Mouse (Mus musculus) midbrain, embryonic 14.5 days (tissue): ENCODE results near the gene Gm28308. TPM values are rescaled to one million over a fixed set of nuclear protein-coding genes. Genes with fewer than 3 reads are reported as not detected.

ENCODE experiments used
- ATAC-seq: fragments of 200-750 bp; cut with Nextera tagmentation; 2 replicates; pipeline ENCODE4 v1.8.0; 2017; ENCODE audit warnings: moderate number of reproducible peaks, moderate library complexity; ENCODE audit not compliant: low FRiP score, low TSS enrichment
- DNase-seq: peaks from one replicate; pipeline ENCODE4 v3.0.0-alpha.2; 2015
- H3K27ac ChIP-seq: fragments of 300-500 bp; sonication (generic); replicated peaks from 2 replicates; pipeline ENCODE4 v1.5.1; 2014; ENCODE audit warnings: mild to moderate bottlenecking, low read depth, low read length, moderate library complexity
- H3K27me3 ChIP-seq: fragments of 300-500 bp; sonication (generic); 2 replicates; pipeline ENCODE4 v1.6.1; 2014; ENCODE audit warnings: low read length, control low read depth, mixed read lengths; ENCODE audit not compliant: control insufficient read depth, insufficient read depth
- H3K36me3 ChIP-seq: fragments of 300-500 bp; sonication (generic); 2 replicates; pipeline ENCODE4 v1.6.1; 2014; ENCODE audit warnings: low read length, control low read depth; ENCODE audit not compliant: control insufficient read depth, insufficient read depth
- H3K4me1 ChIP-seq: fragments of 300-500 bp; sonication (generic); 2 replicates; pipeline ENCODE4 v1.6.1; 2014; ENCODE audit warnings: mild to moderate bottlenecking, antibody characterized with exemption, low read length, control low read depth; ENCODE audit not compliant: control insufficient read depth, insufficient read depth
- H3K4me2 ChIP-seq: fragments of 300-500 bp; sonication (generic); 2 replicates; pipeline ENCODE4 v1.6.1; 2014; ENCODE audit warnings: mild to moderate bottlenecking, low read length, moderate library complexity
- H3K4me3 ChIP-seq: fragments of 300-500 bp; sonication (generic); replicated peaks from 2 replicates; pipeline ENCODE4 v1.5.1; 2014; ENCODE audit warnings: low read depth, low read length
- H3K9ac ChIP-seq: fragments of 300-500 bp; sonication (generic); replicated peaks from 2 replicates; pipeline ENCODE4 v1.6.1; 2014; ENCODE audit warnings: mild to moderate bottlenecking, low read length, moderate library complexity
- H3K9me3 ChIP-seq: fragments of 300-500 bp; sonication (generic); 2 replicates; pipeline ENCODE4 v1.6.1; 2016; ENCODE audit warnings: low read length, control low read depth, mixed read lengths; ENCODE audit not compliant: control insufficient read depth
- WGBS: fragments of 180-500 bp; shearing (Covaris S2); extraction: QIAGEN DNeasy Blood & Tissue Kit; methylation state at CpG from one replicate; pipeline ENCODE4 v1.1.7; 2014; 5-methylcytosine and 5-hydroxymethylcytosine counted together
- polyA plus RNA-seq: library from polyadenylated mRNA; unstranded; fragments of >200 nt; fragmentation: Nextera tagmentation; extraction: Ambion mirVana; gene quantifications from 2 replicates; pipeline ENCODE4 v1.2.1, GENCODE M21; 2014

Gm28308 gene
- polyA plus RNA-seq, 1 experiment from 2014 or later = not detected

- DNase-seq = no peak
- Histone ChIP-seq H3K27me3 (peaks cover 99% of the 10 kb centered on the region), H3K4me3 (no peak overlapping the region), H3K9me3 (no peaks in the 10 kb centered on the region), H3K27ac (no peak overlapping the region), H3K4me1 (no peaks in the 10 kb centered on the region), H3K36me3 (no peaks in the 10 kb centered on the region), H3K9ac (no peak overlapping the region), H3K4me2 (no peak overlapping the region)
- ATAC-seq = no peak
- 4% methylated on average over 9 of the region's 9 CpGs for WGBS
Measured at GRCm38 (mm10) chr6:52241001-52241621, 28.0 kb upstream of the Gm28308 start.

DNA sequence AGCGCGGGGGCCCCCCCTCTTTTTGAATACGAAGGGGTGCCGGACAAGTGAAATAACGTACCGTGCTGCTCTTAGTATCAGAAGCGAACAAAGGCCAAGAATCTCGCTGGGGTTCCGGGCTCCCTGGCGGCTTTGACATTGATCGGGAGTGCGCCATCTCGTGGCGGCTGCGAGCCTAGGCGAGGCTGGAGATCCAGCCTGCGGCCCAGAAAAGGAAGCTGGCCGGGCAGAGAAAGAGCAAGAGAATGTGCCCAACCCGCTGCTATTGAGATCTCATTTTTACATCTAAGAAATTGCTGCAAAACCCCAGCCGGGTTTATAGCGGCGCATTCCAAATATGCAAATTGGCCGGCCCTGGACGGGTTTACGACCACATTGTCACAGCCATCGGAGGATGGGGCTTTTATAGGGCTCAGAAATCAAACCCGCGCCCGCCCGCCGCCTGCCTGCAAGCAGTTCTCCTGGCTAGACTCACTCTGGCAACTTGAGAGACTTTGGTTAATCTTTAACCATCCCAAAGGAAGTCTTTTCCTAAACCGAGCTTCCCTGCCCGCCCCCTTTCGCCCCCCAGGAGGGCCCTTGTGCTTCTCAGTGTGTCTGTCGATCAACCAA, 27.4 kb upstream of the Gm28308 start, which contains the start of gene Hoxa10:
TSS of gene Hoxa10 (minus strand) at position 466 of the 612 bp plus-strand sequence.
- no peaks in the 10 kb centered on the region for H3K9me3 ChIP-seq
- under 1% methylated on average over 35 of the region's 35 CpGs for WGBS
- no peaks in the 10 kb centered on the region for H3K4me1 ChIP-seq
- H3K27ac ChIP-seq = no peak within 1 kb of the TSS
- ATAC-seq = no peak
- DNase-seq = peak; percentile 85
- no peak within 1 kb of the TSS for H3K9ac ChIP-seq
- no peak within 1 kb of the TSS for H3K4me3 ChIP-seq
- H3K27me3 ChIP-seq = peaks cover 99% of the 10 kb centered on the region
- no peak within 1 kb of the TSS for H3K4me2 ChIP-seq
- H3K36me3 ChIP-seq = no peaks in the 10 kb centered on the region

DNA sequence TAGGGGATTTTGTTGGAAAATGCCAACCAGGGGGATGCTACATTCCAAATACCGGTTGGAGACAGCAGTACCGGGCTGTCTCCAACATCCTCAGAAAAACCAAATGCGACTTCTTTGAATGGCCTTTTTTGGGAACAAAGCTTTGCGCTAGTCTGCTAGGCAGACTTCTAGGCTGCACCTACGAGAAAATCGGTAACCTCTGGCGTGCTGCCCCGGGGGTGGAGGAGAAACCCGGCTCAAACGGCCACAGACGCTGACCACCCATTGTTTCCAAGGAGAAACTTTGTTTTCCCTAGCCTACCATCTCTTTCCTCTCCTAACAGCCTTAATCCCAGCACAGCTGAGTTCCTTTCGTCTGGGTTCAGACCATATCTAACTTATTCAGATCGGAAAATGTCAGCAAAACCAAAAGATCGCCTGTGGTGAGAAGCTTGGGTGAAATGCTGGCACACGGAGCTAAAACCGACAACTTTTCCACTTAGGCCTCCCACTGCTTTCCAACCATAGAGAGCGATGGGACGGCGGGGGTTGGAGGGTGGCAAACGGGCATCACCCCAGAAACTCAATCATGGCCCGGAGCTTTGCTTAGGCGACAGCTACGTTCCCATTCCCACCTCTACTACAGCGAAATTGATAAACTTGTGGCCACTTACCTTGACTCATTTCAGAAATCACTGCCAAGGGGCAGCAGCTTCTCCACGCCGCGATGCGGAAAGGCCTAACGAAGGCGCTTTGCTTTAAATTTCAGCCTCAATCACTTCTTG, 26.7 kb upstream of the Gm28308 start:
- WGBS = 2% methylated on average over 30 of the region's 30 CpGs
- H3K4me1 ChIP-seq = no peaks in the 10 kb centered on the region
- no peak for ATAC-seq
- H3K4me2 ChIP-seq = no peak overlapping the region
- H3K9ac ChIP-seq = no peak overlapping the region
- H3K27me3 ChIP-seq = peaks cover 99% of the 10 kb centered on the region
- DNase-seq = no peak
- no peaks in the 10 kb centered on the region for H3K36me3 ChIP-seq
- H3K9me3 ChIP-seq = no peaks in the 10 kb centered on the region
- H3K4me3 ChIP-seq = no peak overlapping the region
- H3K27ac ChIP-seq = no peak overlapping the region

DNA sequence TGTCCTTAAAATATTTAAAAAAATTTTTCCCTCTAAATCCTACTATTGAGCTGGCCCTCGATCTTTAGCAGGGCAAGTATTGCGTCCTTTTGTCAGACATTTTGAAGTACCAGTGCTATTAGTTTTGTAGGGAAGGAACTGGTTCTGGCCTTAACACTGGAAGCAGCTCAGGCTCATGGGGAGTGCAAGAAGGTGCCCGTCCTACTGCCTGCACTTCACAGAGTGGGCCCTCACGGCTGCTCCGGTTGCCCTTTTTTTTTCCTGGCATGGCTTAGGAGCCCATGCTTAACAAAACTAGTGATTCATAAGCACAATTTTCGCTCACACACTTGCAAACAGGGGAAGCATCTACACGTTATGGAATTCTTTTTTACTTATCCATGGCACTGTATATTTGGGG, 25.8 kb upstream of the Gm28308 start:
- H3K4me2 ChIP-seq = no peak overlapping the region
- no peaks in the 10 kb centered on the region for H3K4me1 ChIP-seq
- WGBS = 1% methylated on average over 7 of the region's 7 CpGs
- ATAC-seq = no peak
- DNase-seq = no peak
- H3K27ac ChIP-seq = no peak overlapping the region
- no peaks in the 10 kb centered on the region for H3K9me3 ChIP-seq
- H3K4me3 ChIP-seq = no peak overlapping the region
- H3K36me3 ChIP-seq = no peaks in the 10 kb centered on the region
- peaks cover 99% of the 10 kb centered on the region for H3K27me3 ChIP-seq
- no peak overlapping the region for H3K9ac ChIP-seq

DNA sequence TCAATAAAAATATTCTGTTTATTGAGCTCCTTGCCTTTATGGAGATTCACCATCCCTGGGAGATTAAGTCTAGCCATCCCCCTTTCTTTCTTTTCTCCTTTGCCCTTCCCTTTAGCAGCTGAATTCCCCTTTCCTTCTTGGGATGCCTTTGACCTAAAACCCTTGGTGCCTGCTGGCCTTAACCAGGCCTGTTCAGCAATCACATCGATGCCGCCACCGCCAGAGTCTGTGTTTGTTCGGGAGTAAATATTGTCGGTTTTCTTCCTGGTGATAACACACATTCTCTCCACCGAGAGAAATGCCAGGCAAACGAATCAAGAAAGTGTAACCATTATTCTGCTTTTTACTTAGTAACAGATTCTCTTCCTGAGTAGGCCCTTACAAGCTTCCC, 25.0 kb upstream of the Gm28308 start:
- Histone ChIP-seq H3K9ac (no peak overlapping the region), H3K27me3 (peaks cover 99% of the 10 kb centered on the region), H3K9me3 (no peaks in the 10 kb centered on the region), H3K27ac (no peak overlapping the region), H3K4me1 (no peaks in the 10 kb centered on the region), H3K4me3 (no peak overlapping the region), H3K36me3 (no peaks in the 10 kb centered on the region), H3K4me2 (no peak overlapping the region)
- no peak for DNase-seq
- WGBS = 2% methylated on average over 7 of the region's 7 CpGs
- ATAC-seq = no peak

DNA sequence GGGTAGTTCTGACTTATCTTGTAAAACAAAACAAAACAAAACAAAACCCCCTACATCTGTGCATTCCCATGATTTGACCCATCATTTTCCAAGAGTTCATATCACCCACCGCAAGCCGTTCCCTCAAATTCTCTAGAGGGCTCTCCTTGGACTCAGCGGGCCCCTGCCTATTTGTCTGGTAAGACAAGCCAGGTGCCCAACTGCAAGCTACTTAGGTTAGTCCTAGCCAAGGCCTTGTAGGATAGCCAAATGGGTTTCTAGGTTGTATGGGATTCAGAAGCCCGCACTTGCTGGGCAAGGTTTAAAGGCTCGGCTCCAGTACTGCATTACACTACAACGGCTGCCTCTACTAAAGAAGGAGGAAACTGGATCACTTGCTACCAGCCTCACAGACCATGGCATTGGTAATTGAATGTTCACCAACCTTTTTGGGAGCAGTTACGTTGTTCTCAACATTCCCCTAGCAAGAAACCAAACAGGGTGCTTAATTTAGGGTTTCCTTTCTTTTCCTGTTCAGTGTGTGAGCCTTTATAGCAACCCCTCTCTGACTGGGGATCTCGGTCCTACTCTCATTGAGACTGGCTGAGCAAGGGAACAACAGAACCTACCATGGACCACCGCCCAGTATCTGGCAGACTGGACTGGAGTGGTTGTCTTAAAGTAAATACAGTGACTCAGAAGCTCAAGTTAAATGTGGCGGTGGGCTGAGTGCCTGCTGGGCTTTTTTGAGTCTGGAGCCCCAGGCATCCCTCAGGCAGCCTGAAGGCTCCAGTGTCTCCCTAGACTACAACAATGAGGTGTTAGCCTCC, 24.4 kb upstream of the Gm28308 start:
- Histone ChIP-seq H3K27ac (no peak overlapping the region), H3K27me3 (peaks cover 99% of the 10 kb centered on the region), H3K9ac (no peak overlapping the region), H3K4me1 (no peaks in the 10 kb centered on the region), H3K9me3 (no peaks in the 10 kb centered on the region), H3K4me3 (no peak overlapping the region), H3K36me3 (no peaks in the 10 kb centered on the region), H3K4me2 (no peak overlapping the region)
- no peak for ATAC-seq
- whole genome bisulfite sequencing = 7% methylated on average over 10 of the region's 10 CpGs
- DNase-seq = no peak

- no peak overlapping the region for H3K4me3 ChIP-seq
- H3K4me1 ChIP-seq = no peaks in the 10 kb centered on the region
- no peak for ATAC-seq
- DNase-seq = no peak
- 6% methylated on average over 3 of the region's 3 CpGs for WGBS
- no peak overlapping the region for H3K27ac ChIP-seq
- no peaks in the 10 kb centered on the region for H3K9me3 ChIP-seq
- H3K9ac ChIP-seq = no peak overlapping the region
- no peak overlapping the region for H3K4me2 ChIP-seq
- no peaks in the 10 kb centered on the region for H3K36me3 ChIP-seq
- H3K27me3 ChIP-seq = peaks cover 99% of the 10 kb centered on the region
Measured at GRCm38 (mm10) chr6:52236806-52237205, 23.7 kb upstream of the Gm28308 start.

DNA sequence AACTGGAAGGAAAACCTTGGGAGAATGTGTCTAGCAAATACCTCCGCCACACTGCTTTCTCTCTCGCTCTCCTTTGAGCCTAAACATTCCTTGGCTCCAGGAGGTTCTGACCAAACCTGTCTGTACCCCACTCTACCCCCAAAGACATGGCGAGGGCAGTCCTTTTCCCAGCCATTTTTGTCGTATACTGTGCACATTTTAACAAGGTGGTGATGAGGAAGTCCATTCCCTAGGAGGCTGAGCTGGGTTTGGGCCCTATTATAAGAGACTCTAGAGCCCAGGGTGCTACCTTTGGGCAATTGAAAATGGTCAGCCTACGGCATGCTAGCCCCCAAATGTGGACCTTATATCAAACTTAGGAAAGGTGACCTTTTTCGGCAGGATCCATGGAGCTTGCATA, 22.7 kb upstream of the Gm28308 start:
- Histone ChIP-seq H3K9me3 (no peaks in the 10 kb centered on the region), H3K36me3 (no peaks in the 10 kb centered on the region), H3K9ac (no peak overlapping the region), H3K27ac (no peak overlapping the region), H3K4me2 (no peak overlapping the region), H3K4me3 (no peak overlapping the region), H3K4me1 (no peaks in the 10 kb centered on the region), H3K27me3 (peaks cover 97% of the 10 kb centered on the region)
- no peak for ATAC-seq
- DNase-seq = no peak
- WGBS = 18% methylated on average over 6 of the region's 6 CpGs
